Mouse (Mus musculus) B cell, adult 67 days (primary cell): ENCODE results near the gene Rbx1. TPM values are rescaled to one million over a fixed set of nuclear protein-coding genes. Genes with fewer than 3 reads are reported as not detected.

Experiments used
- total RNA-seq, 2 experiments: library from RNA; stranded (reverse); gene quantifications; 4 replicates each; pipeline ENCODE4 v1.2.4; 2023

Gene Rbx1
- 100 to 1,000 TPM in 1 of 2 experiments, 10 to 100 TPM in 1; 96.2 to 112 TPM for total RNA-seq

DNA sequence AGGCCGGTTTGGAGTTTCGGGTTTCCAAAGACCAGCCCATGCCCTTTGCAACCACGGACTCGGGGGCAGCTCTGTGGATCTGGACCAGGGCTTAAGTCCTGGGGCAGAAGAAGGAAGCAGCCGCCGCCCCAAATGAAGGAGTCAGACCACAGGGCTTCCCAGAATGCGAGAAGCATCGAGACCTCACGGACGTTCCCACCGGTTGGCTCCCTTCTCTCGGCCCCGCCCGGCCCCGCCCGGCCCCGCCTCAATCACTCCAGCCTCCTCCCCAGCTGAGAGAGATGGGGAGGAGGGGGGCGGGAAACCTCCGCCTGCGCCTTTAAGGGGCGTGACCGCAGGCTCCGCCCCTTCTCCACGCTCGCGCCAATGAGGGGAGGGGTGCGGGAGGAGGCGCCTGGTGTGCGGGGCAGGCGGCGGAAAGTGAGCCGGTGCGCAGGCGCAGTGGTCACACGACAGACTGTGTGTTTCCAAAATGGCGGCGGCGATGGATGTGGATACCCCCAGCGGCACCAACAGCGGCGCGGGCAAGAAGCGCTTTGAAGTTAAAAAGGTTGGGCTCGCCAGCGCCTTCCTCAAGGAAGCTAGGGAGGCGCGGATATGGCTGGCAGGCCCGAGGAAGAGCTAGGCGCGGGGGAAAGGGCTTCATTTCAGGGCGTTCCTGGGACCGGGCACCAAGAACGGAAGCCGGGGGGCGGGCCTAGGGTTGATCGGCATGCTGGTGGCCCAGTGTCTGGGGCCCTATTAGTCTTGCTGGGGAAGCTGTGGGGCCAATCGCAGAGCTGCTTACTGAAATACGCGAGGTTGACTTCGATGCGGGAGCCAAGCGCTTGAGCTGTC, at the start of gene Rbx1:
Gene Rbx1, plus strand, starts transcription at position 396 of the 837 bp plus-strand sequence.

Other genes starting within 250 kb of the Rbx1 start
- not detected for gene Mchr1, start 230.8 kb upstream of the Rbx1 start, total RNA-seq
- gene Slc25a17, start 105.5 kb upstream of the Rbx1 start, total RNA-seq: 10 to 100 TPM; 35.9 to 36.0 TPM
- 100 to 1,000 TPM; 100 to 108 TPM for gene St13, start 66.2 kb upstream of the Rbx1 start, total RNA-seq
- 10 to 100 TPM; 18.2 to 22.6 TPM for gene Xpnpep3, start 66.2 kb upstream of the Rbx1 start, total RNA-seq
- not detected for gene Dnajb7, start 58.0 kb upstream of the Rbx1 start, total RNA-seq
- gene Ep300, start 119.1 kb downstream of the Rbx1 start, total RNA-seq: 100 to 1,000 TPM; 226 to 227 TPM
- gene L3mbtl2, start 197.6 kb downstream of the Rbx1 start, total RNA-seq: 10 to 100 TPM; 51.7 to 52.1 TPM
- not detected for gene Chadl, start 231.0 kb downstream of the Rbx1 start, total RNA-seq